Mouse (Mus musculus) spleen, adult 2 months (tissue): ENCODE results near the gene Pak6.

Experiments
- CTCF ChIP-seq: fragments of 200-500 bp; IDR thresholded peaks from 2 replicates; pipeline ENCODE4 v1.5.1; 2011; ENCODE audit warnings: mild to moderate bottlenecking, inconsistent platforms; ENCODE audit not compliant: insufficient read depth, insufficient read length, insufficient replicate concordance; ENCODE audit errors: extremely low read depth
- POLR2A ChIP-seq: fragments of 200-500 bp; IDR thresholded peaks from 2 replicates; pipeline ENCODE4 v1.6.1; 2011; ENCODE audit warnings: low read depth, low read length, inconsistent platforms

GRCm38 (mm10) chr2:118686693-118687092 is 23.6 kb downstream of the Pak6 start:
- TF ChIP-seq POLR2A: no peak
- no peak for TF ChIP-seq CTCF
